Mouse (Mus musculus) frontal cortex, postnatal 10 days (tissue): ENCODE measurements around the gene Nfe2l3.

Experiments
- DNase-seq, 2 experiments: peaks; one replicate each; pipeline ENCODE4 v3.0.0; 2022; ENCODE audit warnings: low spot score in 2 of 2, mixed read lengths in 1 of 2

Gene Nfe2l3

GRCm38 (mm10) chr6:51442191-51442835 lies 9.8 kb downstream of the Nfe2l3 start:
- DNase-seq, result no peak

DNA sequence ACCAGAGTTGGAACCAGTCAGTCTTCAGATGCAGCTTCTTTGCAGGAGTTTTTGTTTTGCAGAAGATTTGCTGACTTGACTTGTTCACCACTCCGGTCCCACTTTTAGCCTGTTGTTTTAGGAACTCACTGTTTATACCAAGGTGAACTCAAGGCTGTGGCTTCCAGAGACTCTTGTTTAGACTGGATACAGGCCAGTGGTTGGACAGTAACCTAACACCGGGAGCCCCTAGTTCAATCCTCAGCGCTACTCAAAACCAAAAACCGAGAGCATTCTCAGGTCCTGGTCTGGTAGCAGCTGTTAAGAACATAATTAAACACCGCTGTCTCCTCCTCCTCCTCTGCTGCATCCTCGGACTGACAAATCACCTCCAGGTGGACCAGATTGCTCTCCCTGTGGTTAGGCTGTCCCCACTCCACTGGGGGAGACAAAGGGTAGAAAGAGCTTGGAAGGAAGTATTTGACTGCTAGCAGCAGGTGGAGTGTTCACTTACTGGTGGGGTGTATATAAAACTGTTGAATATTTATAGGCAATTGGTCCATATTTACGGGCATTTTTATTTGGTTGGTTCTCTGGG lies 20.5 kb downstream of the Nfe2l3 start:
- DNase-seq, result no peak

DNA sequence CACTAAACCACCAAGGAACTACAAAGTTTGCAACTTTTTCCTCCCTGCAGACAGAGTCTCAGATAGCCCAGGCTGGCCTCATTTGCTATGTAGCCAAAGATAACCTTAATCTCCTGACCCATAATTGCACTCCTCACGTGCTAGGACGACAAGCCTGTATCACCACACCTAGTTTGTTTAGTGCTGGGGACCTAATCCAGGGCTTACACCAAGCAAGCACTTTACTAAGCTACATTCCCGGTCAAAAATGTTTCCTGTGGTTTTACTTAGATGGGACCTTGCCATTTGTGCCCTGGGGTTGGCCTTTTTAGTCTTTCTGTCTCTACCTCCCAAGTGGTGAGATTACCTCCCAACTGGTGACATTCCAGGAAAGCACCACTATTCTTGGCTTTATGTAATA lies 22.5 kb downstream of the Nfe2l3 start:
- DNase-seq, result peak in 1 of 2 experiments; percentile 1

DNA sequence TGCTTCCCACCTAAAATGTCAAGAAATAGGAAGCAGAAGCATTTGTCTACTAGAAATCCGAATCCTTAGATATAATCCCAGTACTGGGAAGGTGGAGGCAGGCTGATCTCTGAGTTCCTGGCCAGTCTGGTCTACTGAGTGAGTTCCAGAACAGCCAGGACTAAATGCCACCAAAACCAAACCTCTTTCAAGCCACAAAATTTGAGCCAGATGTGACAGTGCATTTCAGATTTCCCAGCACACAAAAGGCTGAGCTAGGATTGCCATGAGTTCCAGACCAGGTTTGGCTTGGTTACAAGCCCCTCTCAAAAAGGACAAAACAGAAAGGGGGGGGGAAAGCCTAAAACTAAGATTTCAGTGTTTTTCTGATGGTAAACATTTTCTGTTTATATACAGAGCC lies 23.7 kb downstream of the Nfe2l3 start:
- DNase-seq, result peak in 1 of 2 experiments; percentile 1

DNA sequence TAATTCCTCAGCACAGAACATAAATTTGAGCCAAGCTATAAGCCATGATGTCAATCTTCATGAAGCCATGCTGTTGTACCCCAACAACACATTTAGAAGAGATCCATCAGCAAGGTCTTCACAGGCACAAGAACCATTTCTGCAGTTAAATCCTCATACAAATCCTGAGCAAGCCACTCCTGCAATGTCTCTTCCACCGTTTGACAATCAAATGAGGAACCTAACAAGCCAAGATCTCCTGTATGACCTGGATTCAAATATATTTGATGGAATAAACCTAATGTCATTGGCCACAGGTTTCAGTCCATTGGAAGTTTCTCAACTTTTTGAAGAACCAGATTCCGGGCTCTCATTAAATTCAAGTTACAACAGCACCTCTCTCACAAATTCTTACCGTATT lies 24.8 kb downstream of the Nfe2l3 start:
- DNase-seq, result peak in 1 of 2 experiments; percentile 1

GRCm38 (mm10) chr6:51457770-51458387 lies 25.4 kb downstream of the Nfe2l3 start:
- peak in 1 of 2 experiments; percentile 1 for DNase-seq

DNA sequence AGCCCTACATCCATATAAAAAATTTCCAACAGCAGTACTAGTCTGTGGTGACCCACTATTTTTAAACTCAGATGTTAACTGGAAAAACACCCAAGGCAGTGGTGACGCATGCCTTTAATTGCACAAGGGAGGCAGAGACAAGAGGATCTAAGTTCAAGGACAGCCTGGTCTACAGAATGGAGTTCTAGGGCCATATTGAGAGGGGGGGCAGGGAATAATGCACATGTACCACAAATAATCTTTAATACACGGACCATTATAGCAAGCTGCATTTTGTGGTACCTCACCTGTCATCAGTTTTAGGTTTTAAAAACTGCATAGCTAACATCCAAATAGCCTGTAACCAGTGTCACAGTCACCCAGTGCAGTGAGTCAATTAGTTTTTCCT lies 26.4 kb downstream of the Nfe2l3 start:
- DNase-seq, result peak in 1 of 2 experiments; percentile 5

DNA sequence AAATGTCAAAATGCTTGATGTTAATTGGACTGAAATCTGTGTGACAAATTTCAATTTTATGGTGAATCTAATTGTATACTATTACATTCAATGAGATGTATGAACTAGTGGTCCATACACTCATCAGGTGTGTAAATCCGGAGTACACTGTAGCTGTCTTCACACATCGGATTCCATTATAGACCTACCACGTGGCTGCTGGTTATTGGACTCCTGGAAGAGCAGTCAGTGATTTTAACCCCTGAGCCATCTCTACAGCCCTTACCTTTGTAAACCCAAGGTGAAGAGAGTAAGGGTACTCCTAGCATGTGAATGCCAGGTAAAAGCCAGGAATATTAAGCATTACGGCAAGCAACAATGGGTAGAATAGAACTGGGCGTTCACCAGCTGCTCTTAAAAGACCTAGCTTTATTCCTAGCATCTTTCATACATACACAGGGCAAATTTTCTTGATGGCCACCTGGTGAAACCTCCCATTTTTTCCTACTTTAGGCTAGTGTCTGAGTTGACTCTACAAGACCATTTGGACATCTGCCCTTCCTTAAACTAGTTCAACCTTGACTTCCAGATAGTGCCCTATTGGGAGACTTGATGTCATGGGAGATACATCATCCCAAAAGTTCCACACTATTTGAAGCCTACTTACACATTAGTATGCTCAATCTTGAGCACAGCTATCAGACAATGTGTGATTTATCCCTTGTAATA lies 27.0 kb downstream of the Nfe2l3 start:
- peak in 1 of 2 experiments; percentile 4 for DNase-seq

DNA sequence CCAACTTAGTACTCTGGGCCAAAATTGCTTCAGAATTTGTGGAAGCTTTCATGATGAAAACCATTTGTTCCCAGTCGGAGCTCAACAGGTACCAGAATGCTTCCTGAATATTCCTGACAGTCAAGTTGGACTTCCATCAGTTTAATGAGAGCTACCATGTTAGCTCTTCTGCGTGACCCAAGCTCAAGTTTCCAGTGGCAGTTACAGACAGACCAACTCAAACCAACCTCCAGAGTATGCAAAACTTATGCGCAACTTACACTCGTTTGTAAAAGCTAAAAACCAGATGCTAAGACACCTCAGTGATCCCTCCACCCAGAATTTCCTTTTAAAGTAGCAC lies 27.5 kb downstream of the Nfe2l3 start:
- DNase-seq, result peak in 1 of 2 experiments; percentile 2

DNA sequence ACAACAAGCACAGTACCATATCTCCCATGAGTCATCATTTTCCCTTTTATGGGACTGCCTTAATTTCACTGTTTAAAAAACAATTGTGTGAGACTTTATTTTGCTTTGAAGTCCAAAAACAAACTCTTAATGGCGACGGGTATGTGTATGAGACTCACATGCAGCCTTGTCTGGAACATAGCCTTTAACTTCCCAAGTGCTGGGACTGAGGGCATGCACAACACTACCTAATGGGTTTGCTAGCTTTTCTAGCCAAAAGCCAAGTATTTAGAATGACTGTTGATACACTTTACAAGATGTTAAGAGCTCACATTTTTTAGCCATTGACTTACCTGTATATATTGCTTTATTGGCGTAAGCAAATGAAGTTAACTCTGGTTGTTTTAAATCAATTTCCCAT lies 27.9 kb downstream of the Nfe2l3 start:
- peak in 1 of 2 experiments; percentile 0 for DNase-seq

- no peak for DNase-seq
Measured at GRCm38 (mm10) chr6:51467649-51468048, 35.2 kb downstream of the Nfe2l3 start.

- DNase-seq, result peak; percentile 43 to 72
Measured at GRCm38 (mm10) chr6:51468891-51469561, 36.6 kb downstream of the Nfe2l3 start.

- DNase-seq, result peak; percentile 95 to 99
Measured at GRCm38 (mm10) chr6:51469715-51470310, 37.3 kb downstream of the Nfe2l3 start, which contains the start of gene Hnrnpa2b1. Gene Hnrnpa2b1 (minus strand): TSS chr6:51469894.

DNA sequence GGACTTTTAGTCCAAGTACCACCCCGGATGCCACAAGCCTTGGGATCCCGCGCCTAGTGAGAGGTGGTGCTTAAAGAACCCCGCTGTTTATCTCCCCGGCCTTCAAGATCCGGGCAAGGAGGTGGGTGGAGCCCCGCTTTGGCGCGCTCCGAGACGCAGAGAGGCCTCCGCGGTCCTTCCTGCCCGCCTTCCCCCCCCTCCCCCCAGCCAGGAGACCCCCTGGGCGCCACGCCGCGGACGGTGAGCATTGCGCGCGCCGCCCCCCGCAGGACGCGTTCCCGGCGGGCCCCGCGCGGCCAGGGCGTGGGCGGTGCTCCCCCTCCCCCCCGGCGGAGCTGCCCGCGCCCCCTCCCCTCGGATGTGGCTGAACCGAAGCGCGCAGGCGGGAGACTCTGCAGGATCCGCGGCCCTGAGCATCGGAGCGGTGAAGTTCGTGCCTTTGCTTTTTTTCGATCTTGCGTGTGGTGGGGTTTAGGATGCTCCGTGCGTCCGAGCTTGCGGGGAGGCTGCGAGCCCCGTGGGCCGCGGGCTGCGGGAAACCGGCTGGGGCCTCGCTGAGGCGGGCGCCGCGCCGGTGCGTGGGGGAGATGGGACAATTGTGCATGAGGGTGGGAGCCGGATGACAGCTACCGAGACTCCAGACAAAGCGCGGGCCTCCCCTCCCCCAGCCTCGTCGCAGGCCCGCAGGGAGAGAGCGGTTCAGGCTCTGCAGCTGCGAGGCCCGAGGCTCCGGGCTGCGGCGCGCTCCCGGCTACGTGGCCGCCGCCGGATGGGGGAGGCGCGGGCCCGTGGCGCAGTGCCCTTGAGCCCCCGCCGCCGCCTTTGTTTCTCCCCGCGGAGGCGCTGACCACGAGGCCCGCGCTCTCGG lies 38.1 kb downstream of the Nfe2l3 start, which contains the start of gene Cbx3:
TSS of gene Cbx3 (plus strand) at position 50 of the 868 bp plus-strand sequence.
- peak; percentile 79 to 83 for DNase-seq

DNA sequence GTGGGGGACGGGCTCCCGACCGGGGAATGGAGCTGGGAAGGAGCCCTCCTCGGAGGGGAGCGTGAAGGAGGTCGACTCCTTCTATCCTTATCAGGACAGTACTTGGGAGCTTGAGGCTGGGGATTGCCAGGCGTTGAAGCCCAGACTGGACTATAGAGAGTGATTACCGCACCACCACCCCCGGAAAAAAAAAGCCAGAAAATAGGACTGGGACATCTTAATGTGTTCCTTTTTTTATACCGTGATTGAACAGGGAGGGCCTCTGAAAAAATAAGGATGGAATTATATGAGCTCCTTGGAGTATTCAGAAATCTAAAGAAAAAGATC lies 38.7 kb downstream of the Nfe2l3 start:
- DNase-seq, result no peak

GRCm38 (mm10) chr6:51471782-51472181 lies 39.3 kb downstream of the Nfe2l3 start:
- no peak for DNase-seq

GRCm38 (mm10) chr6:51472213-51472612 lies 39.7 kb downstream of the Nfe2l3 start:
- no peak for DNase-seq

DNA sequence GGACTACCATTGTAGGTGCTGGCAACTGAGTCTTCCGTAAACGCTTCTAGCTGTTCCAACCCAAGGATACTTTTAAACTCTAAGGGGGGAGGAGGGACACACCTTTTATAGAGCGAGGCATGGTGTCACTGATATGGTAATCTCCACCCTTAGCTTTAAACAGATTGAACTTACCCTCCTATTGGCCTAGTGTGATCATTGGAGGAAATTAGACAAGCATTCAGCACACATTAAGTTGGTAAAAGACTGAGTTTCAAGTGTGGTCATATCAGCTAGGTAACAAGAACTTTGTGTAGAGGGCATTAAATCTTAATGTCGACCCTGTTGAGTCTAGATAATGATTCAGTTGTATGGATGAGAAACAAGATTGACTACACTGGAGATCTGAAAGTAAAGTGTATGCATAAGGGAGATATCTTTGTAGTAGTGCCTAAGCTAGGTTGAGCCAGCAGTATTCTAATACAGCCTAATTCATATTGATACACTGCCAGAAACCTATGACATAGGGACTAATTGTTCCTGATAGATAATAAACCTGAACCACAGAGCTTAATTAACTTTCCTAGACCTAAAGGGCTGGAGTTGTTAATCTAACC lies 46.8 kb downstream of the Nfe2l3 start:
- DNase-seq, result no peak

GRCm38 (mm10) chr6:51481548-51481947 lies 49.1 kb downstream of the Nfe2l3 start:
- DNase-seq, result no peak

GRCm38 (mm10) chr6:51483861-51484260 lies 51.4 kb downstream of the Nfe2l3 start:
- no peak for DNase-seq
